8 mouse cellular contexts compared by ENCODE assay signal in genomic region chr16:78302678-78303050, GRCm38 (mm10). TPM values are rescaled to one million over a fixed set of nuclear protein-coding genes. Genes with fewer than 3 reads are reported as not detected.
A peak's percentile ranks its signal among the peaks of the same experiment; 100 is the strongest.
DNase-seq lines count a peak whose midpoint lies in the region; ATAC-seq and TF ChIP-seq lines count a peak whose summit lies in the region.

No protein-coding gene starts in this region.

- peak overlapping the region; percentile 98 for H3K4me2 ChIP-seq in embryonic facial prominence, embryonic 15.5 days (replicated peaks)
- H3K4me2 ChIP-seq in intestine, embryonic 14.5 days (ENCODE audit: low read length), result peak overlapping the region; percentile 95
- H3K4me2 ChIP-seq in limb, embryonic 15.5 days, result peak overlapping the region; percentile 98

- no peaks in the 10 kb centered on the region; the same call in 1 of the 2 replicates for H3K36me3 ChIP-seq in ES-E14 (ENCODE audit: control insufficient read depth, insufficient read depth, low read length, poor library complexity, severe bottlenecking)
- H3K36me3 ChIP-seq in embryonic facial prominence, embryonic 15.5 days, result no peaks in the 10 kb centered on the region
- no peaks in the 10 kb centered on the region for H3K36me3 ChIP-seq in intestine, embryonic 14.5 days (ENCODE audit: control insufficient read depth, insufficient read depth, low read length)
- no peaks in the 10 kb centered on the region for H3K36me3 ChIP-seq in limb, embryonic 15.5 days

- peak overlapping the region; percentile 76 to 87; a peak in 3 of 4 replicates for H3K4me3 ChIP-seq in ES-E14 (ENCODE audit: insufficient read depth in 1 of 2, low read depth in 1 of 2, low read length in 2 of 2, poor library complexity in 1 of 2, severe bottlenecking in 1 of 2)
- peak overlapping the region; percentile 71 for H3K4me3 ChIP-seq in embryonic facial prominence, embryonic 15.5 days (replicated peaks)
- peak overlapping the region; percentile 76 for H3K4me3 ChIP-seq in intestine, embryonic 14.5 days (ENCODE audit: low read depth, low read length)
- peak overlapping the region; percentile 74 for H3K4me3 ChIP-seq in limb, embryonic 15.5 days

- H3K9me3 ChIP-seq in ES-E14 (ENCODE audit: control insufficient read depth, insufficient read depth, low read depth, low read length), result no peaks in the 10 kb centered on the region
- H3K9me3 ChIP-seq in embryonic facial prominence, embryonic 15.5 days (replicated peaks), result no peaks in the 10 kb centered on the region
- H3K9me3 ChIP-seq in intestine, embryonic 14.5 days (ENCODE audit: control insufficient read depth, low read length), result no peaks in the 10 kb centered on the region
- no peaks in the 10 kb centered on the region for H3K9me3 ChIP-seq in limb, embryonic 15.5 days

- in situ Hi-C loops in ES-E14 (cut with MboI; ENCODE audit: low sequenced_read_pairs in 2 of 2, unreplicated experiment in 2 of 2), result no loop called here

- WGBS in embryonic facial prominence, embryonic 15.5 days, result 5% methylated on average over 10 of the region's 10 CpGs
- WGBS in intestine, embryonic 14.5 days, result 6% methylated on average over 10 of the region's 10 CpGs
- 5% methylated on average over 10 of the region's 10 CpGs for WGBS in limb, embryonic 15.5 days

- H3K9ac ChIP-seq in ES-E14 (ENCODE audit: insufficient read depth, low read depth, low read length, poor library complexity, severe bottlenecking), result peak overlapping the region; percentile 45; the same call in 1 of the 2 replicates
- 0 out of 2 replicates have a peak overlapping the region, but pooled peaks have one; percentile 63 for H3K9ac ChIP-seq in embryonic facial prominence, embryonic 15.5 days
- H3K9ac ChIP-seq in intestine, embryonic 14.5 days (ENCODE audit: low read length), result peak overlapping the region; percentile 77
- H3K9ac ChIP-seq in limb, embryonic 15.5 days, result no peak overlapping the region

- DNase-seq in cerebellum, adult 8-10 months, result peak; percentile 24
- no peak for DNase-seq in cerebellum, adult 11-12 months
- no peak for DNase-seq in ES-E14 (ENCODE audit: low read depth, low spot score)
- no peak for DNase-seq in intestine, embryonic 14.5 days (ENCODE audit: low spot score)
- peak; percentile 38 for DNase-seq in retina, postnatal 1 day

- H3K27me3 ChIP-seq in embryonic facial prominence, embryonic 15.5 days, result no peaks in the 10 kb centered on the region
- 0 out of 2 replicates have a peak, but pooled peaks cover 5% of the 10 kb centered on the region for H3K27me3 ChIP-seq in intestine, embryonic 14.5 days (replicated peaks; ENCODE audit: control insufficient read depth, insufficient read depth, low read length)
- H3K27me3 ChIP-seq in limb, embryonic 15.5 days, result no peaks in the 10 kb centered on the region; the same call in 1 of the 2 replicates

- no peak overlapping the region for H3K27ac ChIP-seq in ES-E14 (ENCODE audit: insufficient read depth, low read depth, low read length, poor library complexity, severe bottlenecking)
- no peak overlapping the region for H3K27ac ChIP-seq in embryonic facial prominence, embryonic 15.5 days (replicated peaks)
- peak overlapping the region; percentile 84; the same call in 1 of the 2 replicates for H3K27ac ChIP-seq in intestine, embryonic 14.5 days (ENCODE audit: low read depth)
- no peak overlapping the region for H3K27ac ChIP-seq in limb, embryonic 15.5 days

- peaks cover 0 to 13% of the 10 kb centered on the region in 2 experiments; a peak in 2 of 4 replicates for H3K4me1 ChIP-seq in ES-E14 (ENCODE audit: control insufficient read depth in 2 of 2, insufficient read depth in 2 of 2, low read length in 2 of 2, poor library complexity in 1 of 2)
- peaks cover 8% of the 10 kb centered on the region; the same call in 1 of the 2 replicates for H3K4me1 ChIP-seq in embryonic facial prominence, embryonic 15.5 days
- peaks cover 6% of the 10 kb centered on the region; the same call in 1 of the 2 replicates for H3K4me1 ChIP-seq in intestine, embryonic 14.5 days (replicated peaks; ENCODE audit: control insufficient read depth, insufficient read depth, low read length)
- H3K4me1 ChIP-seq in limb, embryonic 15.5 days, result 0 out of 2 replicates have a peak, but pooled peaks cover 11% of the 10 kb centered on the region

- no peak for ATAC-seq in embryonic facial prominence, embryonic 15.5 days (ENCODE audit: insufficient number of reproducible peaks, low FRiP score, low TSS enrichment, low read depth)
- ATAC-seq in intestine, embryonic 14.5 days (replicated peaks; ENCODE audit: low FRiP score, low TSS enrichment, low read depth), result no peak
- ATAC-seq in limb, embryonic 15.5 days (ENCODE audit: insufficient number of reproducible peaks, low FRiP score, low TSS enrichment, low read depth), result no peak
- ATAC-seq in monocyte, adult 5-6 weeks (replicated peaks; ENCODE audit: insufficient number of reproducible peaks, low FRiP score, low TSS enrichment, poor library complexity, severe bottlenecking), result no peak

TF ChIP-seq in ES-E14, 5 proteins besides CTCF, POLR2A, EP300 and RAD21:
- TF ChIP-seq CHD2 (IDR thresholded peaks at IDR 0.05; ENCODE audit: low read depth, low read length) (no peak), ZNF384 (IDR thresholded peaks at IDR 0.05; ENCODE audit: low read depth, low read length) (no peak), MAFK (IDR thresholded peaks at IDR 0.05; ENCODE audit: insufficient read depth, low read depth, low read length) (no peak)

RNA-seq across cellular contexts. Expression of gene Cxadr, which starts 1.4 kb away (rescaled TPM):
- 31.0 and 44.2 TPM in 2 replicates for total RNA-seq in ES-E14 (2012; rRNA removed)
- polyA plus RNA-seq in embryonic facial prominence, embryonic 15.5 days (2015; fragmentation: Nextera tagmentation; extraction: Ambion mirVana), result 18.2 and 20.3 TPM in 2 replicates
- 35.9 and 37.6 TPM in 2 replicates for polyA plus RNA-seq in intestine, embryonic 14.5 days (2014; fragmentation: Nextera tagmentation; extraction: Ambion mirVana)
- polyA plus RNA-seq in limb, embryonic 15.5 days (2015; fragmentation: Nextera tagmentation; extraction: Ambion mirVana), result 14.6 and 16.2 TPM in 2 replicates
- total RNA-seq in monocyte, adult 5-6 weeks (2017), result under 0.01 to 0.85 TPM (median 0.19 TPM) in 3 replicates

Comparison
In these comparisons a context has a peak if more than half of its experiments do, and no peak if none do; other contexts are left out.
1. DNase-seq: peak in cerebellum, adult 8-10 months (single experiment) and retina, postnatal 1 day (single experiment); none in cerebellum, adult 11-12 months (single experiment), ES-E14 (single experiment) and intestine, embryonic 14.5 days (single experiment).
2. Peak in every context shown above with its lines, with median percentiles within 50 percentile points of each other: H3K4me3 ChIP-seq and H3K4me2 ChIP-seq.